Mouse (Mus musculus) gonadal fat pad, adult 2 months (tissue): ENCODE results near the gene Trim45. TPM values are rescaled to one million over a fixed set of nuclear protein-coding genes. Genes with fewer than 3 reads are reported as not detected.

Source experiments
- DNase-seq: peaks from one replicate; pipeline ENCODE4 v3.0.0-alpha.2; 2012; ENCODE audit warnings: low read depth
- polyA plus RNA-seq: library from polyadenylated mRNA; depleted of rRNA; stranded (reverse); fragments of >200 nt; gene quantifications from 2 replicates; pipeline ENCODE4 v1.2.3, GENCODE M21; 2012; rRNA removed

Gene Trim45
- polyA plus RNA-seq, 1 experiment = 4.8 TPM

DNA sequence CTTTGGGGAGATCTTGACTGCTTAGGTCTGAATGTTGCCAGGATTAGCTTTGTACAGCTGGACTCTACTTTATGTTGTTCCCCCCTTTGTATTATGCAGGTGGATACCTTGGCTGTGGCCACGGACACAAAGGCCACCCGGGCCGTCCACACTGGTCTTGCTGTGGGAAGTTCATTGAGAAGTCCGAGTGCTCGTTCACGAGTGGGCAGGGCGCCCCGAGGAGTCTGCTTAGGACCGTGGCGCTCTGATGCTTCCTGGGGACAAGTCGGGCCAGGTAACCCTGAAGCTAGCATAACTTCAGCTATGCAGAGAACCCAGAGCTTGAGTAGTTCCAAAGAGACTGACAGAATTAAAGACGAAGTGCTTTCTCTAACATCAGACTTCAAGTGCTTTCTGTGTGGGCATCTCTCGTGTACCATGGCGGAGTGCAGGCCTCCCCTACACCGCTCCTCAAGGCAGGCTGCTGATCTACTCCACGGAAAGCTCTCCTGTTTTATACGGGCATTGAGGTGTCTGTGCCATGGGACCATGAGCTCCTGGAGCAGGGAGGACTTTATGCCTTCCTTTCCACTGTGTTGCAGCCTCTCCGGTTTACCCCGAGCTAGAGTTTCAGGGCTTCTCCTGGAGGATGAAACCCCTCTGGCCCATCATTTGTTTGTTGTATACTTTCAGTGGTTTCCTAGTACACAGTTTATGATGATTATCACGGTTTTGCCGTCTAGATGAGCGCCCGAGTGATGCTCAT, 9.5 kb downstream of the Trim45 start:
- no peak for DNase-seq

DNA sequence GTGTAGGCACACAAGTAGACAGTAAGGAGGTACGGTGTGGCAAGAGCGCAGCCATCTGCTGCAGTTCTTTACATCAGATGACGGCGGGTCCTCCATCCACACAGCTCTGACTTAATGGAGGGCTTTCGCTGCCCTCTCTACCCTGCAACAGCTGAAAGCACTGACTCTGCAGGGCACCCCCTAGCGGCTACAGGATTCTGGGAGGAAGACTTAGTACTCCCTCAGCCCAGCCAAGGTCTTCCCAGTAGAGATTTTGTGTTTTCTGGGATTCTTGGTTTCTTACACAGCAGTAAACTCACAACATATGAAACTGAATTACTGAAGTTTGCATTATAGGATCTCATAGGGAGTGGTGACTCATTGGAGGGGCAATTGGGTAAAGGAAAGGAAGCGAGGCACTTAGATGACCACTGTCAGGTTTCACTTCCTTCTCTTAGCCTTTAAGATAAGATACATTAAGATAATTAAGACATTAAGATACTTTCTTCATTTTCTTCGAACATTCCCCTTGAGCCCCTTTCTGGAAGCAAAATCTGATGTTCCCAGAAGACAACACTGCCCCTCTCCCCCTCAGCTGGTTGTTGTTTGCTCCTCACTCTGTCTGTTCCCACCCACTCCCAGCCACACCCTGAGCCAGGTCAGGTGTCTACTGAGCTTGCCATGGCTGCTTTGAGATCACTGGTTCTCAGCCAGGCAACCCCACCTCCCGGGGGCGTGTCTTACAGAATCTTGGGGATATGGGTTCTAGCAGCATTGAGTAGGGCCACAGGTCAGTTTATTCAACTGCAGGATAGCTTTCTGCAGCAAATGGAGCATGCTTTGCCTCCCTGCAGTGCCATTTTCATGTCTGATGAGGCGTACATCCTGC, 10.3 kb downstream of the Trim45 start:
- no peak for DNase-seq

DNA sequence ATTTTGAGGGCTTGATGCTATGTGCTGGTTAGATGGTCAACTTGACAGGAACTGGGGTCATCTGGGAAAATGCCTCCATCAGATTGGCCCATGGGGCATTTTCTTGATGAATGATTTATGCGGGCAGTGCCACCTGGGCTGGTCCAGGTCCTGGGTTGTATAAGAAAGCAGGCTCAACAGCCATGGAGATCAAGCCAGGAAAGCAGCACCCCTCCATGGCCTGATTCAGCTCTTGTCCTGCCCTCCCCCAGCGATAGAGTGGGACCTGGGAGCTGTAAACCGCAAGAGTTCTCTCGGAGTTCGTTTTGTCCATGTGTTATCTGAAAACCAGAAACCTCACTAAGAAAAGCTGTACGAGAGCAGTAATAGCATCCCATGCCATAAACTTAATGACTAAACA, 13.5 kb downstream of the Trim45 start:
- no peak for DNase-seq

DNA sequence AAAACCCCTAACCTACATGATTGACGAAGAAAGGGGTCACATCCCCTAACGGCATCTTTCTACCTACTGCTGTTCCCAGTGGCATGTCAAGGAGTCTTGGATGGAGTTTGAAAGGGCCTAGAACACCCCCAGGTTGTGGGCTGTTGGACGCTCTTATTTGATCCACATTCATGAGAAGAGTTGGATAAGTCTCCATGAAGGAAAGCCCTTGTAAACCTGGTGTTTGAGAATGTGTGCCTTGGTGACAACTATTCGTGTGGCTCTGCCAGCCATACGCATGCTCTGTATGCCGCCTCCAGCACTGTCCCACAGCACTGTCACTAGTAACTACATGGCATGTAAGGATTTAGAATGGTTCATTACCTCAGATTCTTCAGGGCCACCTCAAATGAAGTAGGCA, 14.2 kb downstream of the Trim45 start:
- DNase-seq = no peak

DNA sequence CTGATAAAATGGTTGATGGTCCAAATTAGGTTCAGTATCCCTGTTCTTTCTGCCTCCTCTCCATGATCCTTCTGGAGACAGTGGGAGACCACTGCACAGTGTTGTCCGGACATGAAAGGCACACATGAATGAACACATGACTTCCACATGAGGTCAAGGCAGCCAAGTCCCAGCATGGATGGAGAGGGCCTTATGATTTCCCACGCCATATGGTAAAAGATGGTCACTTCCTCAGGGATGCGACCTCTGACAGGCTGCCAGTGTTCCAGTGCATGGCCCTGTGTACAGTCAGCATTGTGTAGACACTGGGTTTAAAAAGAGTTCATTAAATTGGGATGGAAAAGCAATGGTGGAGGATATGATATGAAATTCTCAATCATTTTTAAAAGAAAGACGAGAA, 16.2 kb downstream of the Trim45 start:
- DNase-seq = no peak

DNA sequence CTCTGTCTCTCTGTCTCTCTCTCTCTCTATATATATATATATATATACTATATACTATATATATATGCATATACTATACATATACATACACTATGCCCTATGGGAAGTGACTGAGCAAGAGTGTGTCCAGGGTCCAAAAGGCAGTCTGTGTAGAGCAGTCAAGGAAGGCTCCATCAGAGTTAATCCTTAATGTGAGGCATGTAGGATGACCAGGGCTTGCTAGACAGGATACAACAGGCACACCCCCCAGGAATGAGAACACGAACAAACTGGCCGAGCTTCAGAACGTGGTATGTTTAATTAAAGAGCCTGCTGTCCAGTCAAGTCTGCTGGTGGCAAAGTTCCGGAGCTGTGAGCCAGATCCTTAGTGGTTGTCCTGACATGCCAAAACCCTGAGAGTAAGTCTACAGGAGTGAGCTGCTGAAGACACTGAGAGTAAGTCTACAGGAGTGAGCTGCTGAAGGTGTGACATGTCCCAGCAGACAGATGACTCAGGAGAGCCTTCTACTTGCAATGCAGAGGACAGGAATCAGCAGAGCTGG, 18.6 kb downstream of the Trim45 start:
- peak; percentile 73 for DNase-seq

DNA sequence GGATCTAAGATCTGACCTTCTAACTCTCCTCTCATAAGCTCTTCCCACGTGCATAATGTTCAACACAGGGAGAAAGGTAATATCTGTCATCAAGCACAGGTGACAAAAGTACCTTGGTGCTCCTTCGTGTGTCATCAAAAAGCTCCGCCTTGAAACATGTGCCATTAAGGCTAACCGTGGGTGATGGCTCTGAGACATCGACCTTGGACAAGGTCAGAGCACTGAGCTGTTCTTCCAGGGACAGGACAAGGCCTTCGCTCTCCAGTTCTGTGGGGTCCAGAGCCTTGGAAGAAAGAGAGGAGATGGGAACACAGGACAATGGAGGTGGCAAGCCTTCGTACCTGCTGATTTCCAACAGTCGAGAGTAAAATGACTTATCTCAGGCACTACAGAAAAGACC, 25.3 kb downstream of the Trim45 start:
- no peak for DNase-seq

DNA sequence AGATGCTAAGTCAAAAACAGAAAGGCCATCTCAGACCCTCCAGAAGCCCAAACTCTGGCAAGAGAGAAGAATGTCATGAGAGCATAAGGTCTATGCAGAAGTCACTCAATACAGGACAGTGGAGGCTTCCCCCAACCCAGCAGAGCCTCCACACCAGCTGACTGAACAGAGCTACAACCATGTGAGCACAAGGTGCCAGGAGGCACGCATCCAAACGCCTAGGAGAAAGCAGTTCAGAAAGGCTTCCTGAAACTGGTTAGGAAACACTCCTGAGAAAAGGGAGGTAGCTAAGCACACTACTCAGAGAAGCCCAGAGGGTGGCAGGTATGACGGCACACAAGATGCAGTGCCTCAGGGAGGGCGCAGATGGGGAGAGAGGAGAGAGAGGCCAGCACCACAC, 29.5 kb downstream of the Trim45 start:
- no peak for DNase-seq

DNA sequence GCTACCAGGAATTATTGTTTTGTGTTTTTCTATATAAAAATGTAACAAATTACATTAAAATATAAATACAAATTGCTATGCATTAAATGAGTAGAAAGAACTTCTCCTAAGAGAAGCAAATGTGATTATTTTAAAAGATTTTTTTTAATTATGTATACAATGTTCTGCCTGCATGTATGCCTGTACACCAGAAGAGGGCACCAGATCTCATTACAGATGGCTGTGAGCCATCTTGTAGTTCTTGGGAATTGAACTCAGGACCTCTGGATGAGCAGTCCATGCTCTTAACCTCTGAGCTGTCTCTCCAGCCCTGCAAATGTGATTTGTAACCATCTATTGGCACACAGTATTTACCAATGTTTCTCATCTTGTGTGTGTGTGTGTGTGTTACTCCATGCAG, 32.6 kb downstream of the Trim45 start:
- no peak for DNase-seq

DNA sequence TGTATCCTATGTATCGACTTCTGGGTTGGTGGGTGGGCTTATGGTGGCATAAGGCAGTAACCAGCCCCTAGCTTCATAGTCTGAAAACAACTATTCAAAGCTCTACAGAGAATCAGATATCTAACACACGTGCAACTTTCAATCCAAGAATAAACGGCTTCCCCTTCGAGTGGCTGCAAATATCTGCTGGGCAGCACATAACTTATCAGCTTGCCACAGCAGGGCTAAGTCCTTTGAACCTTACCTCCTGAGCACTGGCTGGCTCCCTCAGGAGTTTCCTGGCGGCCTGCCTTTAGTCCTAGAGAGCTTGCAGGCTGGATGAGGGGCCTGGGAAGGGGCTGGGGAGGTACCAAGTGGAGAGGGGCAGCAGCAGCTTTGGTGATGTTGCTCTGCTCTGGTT, 39.0 kb downstream of the Trim45 start:
- no peak for DNase-seq

DNA sequence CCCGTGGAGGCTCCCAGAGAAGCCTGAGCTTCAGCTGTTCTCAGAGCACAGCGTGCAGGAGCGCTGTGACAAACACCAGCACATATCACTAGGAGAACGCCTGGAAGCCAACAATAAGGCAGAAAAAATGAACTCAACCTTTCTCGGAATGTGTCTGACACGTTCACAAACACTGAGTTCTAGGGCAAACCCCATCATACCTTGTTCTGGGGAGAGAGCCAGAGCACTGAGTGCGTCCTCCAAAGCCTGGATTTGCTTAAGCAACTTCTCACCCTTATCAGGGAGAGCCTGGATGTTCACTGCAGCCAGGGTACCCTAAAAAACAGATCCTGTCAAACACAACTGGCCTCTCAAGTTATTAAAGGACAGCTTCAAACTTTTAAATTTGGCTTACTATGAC, 39.5 kb downstream of the Trim45 start:
- DNase-seq = no peak

DNA sequence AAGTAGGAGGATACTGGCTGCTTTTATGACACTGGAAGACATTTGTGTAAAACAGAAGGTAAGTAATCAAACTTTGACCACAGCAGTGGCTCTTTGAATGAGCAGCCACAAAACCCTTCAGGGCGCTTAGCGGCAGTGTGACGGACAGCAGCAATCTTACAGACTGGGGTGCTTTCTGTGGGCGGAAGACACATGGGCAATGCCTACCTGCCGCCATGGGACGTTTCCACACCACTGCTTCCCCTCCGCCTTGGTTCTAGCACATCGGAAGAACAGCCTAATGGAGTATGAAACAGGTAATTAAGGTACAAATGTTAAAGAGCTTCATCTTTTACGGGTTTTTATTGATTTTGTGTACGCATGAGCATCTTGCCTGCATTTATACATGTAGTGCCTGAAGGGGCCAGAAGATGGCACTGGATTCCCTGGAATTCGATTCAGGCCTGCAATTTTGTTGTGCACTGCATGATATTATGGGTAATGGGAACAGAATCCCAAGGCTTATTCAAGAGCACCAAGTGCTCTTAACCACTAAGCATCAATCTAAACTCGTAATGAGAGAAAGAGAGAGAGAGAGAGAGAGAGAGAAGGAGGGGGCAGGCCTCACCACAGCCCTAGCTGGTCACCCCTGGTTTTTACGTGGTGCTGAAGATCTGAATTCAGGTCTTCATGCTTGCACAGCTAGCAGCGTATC, 42.0 kb downstream of the Trim45 start:
- DNase-seq = no peak

DNA sequence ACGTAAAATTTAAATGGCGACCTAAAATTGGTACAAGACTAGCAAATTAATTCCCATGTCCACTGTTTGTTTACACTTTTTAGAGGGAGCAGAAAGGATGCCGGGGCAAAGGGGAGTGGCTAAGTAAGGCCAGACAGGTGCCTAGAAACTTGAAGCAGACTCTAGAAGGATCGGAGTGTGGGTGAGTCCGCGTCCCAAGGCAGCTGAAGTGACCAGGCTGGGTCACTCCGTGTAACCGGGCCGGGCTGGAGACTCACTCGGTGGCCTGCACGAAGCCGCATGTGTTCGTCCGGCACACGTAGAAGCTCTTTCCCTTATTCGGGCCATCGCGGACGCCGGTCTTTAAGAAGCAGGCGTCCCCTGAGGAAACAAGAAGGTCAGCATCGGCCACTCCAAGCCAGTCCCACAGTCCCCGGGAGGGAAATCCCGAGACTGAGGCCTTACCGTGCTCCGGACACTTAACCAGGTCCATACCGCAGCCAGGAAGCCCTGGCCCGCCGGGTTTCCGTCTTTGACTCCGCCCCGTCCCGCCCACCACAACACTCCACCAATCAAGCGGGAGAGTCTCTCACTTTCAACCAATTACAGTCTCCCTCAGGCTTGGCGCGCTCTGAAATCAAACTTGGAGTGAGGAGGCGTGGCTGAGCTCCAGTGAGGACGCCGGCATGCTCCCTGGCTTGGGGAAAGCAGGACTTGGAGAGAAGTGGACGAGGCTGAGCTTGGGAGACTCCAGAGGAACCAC, 47.3 kb downstream of the Trim45 start, which contains the start of gene Ttf2:
Ttf2 (minus strand) TSS at position 488 of the 742 bp plus-strand sequence.
- peak; percentile 46 for DNase-seq

DNA sequence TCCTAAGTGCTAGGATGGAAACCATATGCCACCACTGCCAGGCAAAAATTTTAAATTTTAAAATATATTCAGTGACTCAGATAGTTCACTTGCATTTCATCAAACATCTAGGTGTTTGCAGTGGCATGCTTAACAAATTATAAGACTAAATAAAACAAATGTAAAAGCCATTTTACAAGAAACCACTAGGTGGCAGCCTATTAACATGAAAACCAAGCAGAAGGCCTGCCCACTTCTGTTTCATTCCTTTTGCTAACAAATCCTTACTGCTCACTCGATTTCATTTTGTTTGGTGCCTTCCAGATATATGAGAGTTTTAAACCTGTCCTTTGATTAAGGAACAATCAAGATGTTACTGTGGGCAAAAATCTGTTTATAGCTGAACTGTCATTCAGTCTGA, 51.9 kb downstream of the Trim45 start:
- no peak for DNase-seq

DNA sequence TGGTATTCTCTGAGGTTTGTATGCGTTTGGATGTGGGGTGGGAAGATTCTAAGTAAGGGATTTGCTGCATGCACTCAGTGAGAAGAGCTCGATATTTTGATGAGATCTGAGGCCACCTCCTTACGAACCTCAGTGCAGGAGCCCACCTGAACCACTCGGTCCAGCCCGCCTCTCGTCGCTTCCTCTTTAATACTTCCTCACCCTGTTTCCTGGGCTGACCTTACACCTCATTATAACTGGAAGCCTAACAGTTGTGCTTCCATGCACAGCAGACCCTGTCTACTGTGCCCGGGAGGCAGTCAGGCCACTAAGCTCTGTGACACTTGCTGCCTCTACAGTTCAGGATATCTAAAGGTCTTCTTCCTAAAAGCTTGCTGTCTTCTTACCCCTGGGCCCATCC, 57.3 kb downstream of the Trim45 start:
- no peak for DNase-seq

Other genes with a start within 250 kb of the Trim45 start
- 9.7 and 14.1 TPM in 2 replicates for gene Man1a2, start 236.7 kb upstream of the Trim45 start, polyA plus RNA-seq
- 1.1 and 1.2 TPM in 2 replicates for gene Vtcn1, start 96.7 kb upstream of the Trim45 start, polyA plus RNA-seq
- 3.6 and 3.8 TPM in 2 replicates for gene Ttf2, start 47.5 kb downstream of the Trim45 start, polyA plus RNA-seq
- 0.08 and 0.16 TPM in 2 replicates for gene Cd101, start 107.4 kb downstream of the Trim45 start, polyA plus RNA-seq
- gene Ptgfrn, start 188.1 kb downstream of the Trim45 start, polyA plus RNA-seq = 16.0 and 20.9 TPM in 2 replicates